Mouse (Mus musculus): ENCODE results near the gene Man1b1.
A peak's percentile ranks its signal among the peaks of the same experiment; 100 is the strongest.

Gene Man1b1

DNA sequence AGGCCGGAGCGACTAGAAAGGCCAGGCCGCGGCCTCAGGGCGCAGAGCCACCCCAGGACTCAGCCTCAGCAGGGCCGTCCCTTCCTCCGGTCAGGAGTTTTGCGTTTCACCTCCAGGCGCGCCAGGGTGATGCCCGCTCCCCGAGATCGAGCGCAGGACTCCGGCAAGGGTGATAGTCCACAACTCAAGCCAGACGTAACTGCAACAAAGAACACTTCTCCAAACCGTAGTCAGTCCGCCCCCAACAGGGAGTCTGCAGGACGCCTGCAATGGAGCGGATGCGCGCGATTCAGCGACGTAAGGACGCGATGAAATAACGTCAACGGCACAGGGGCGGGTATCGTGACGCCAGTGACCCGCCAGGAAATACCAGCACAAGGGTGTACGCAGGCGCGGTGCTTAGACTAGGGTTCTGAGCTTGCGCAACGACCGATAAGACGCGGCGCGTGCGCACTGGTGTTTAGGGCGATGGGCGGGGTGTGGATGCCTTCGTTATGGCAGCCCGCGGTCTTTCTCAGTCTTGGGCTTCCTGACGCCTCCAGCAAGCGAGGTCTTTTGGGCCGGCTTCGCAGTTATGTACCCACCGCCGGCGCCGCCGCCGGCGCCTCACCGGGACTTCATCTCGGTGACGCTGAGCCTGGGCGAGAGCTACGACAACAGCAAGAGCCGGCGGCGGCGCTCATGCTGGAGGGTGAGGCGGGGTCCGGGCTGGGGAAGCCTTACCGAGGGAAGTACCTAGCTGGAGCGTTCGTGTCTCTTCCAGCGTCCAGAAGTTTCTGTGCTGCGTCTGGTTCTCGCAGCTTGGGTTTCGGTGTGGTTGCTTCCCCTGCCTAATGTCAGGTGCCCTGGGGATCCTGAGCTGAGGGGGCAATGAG, at the start of gene Man1b1:
TSS of gene Man1b1 (plus strand) at position 53 of the 875 bp plus-strand sequence.
- DNase-seq (ENCODE audit: low spot score in 2 of 2): peak; percentile 98 to 100

DNA sequence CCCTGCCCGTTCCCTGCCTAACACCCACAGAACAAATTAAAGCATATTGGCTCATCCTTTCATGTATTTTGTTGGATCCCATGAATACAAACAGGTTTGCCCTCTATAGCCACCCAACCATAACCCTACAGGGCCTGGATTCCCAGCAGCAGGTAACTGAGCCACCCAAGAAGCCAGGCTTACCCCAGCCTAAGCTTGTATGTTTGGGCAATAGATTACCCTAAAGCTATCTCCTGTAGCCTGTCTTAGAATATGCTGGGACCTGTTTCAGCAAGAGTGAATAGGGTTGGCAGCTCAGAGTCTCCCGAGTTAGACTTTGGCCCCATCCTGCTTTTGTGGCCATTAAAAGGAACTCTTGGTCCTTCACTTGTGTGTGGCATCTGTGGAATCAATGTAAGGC, 46.6 kb upstream of the Man1b1 start:
- DNase-seq (ENCODE audit: low spot score in 2 of 2): no peak

DNA sequence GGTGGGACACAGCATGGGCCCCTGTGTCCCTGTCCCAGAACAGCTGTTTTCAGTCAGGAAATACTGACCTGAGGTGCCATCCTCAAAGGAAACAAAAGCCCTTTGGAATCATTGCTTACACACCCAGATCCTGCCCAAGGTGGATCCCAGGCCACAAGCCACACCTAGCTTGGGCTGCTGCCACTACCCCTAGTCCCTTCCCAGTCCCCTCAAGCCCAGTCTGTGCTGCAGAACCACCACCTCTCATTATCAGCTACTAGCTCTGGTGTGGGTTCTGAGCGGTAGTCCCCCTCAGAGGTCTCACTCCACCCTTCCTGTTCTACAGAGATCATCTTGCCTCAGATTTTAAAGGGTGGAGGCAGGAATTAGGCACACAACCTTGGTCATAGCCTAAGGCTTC, 45.8 kb upstream of the Man1b1 start:
- DNase-seq (ENCODE audit: low spot score in 2 of 2): no peak

DNA sequence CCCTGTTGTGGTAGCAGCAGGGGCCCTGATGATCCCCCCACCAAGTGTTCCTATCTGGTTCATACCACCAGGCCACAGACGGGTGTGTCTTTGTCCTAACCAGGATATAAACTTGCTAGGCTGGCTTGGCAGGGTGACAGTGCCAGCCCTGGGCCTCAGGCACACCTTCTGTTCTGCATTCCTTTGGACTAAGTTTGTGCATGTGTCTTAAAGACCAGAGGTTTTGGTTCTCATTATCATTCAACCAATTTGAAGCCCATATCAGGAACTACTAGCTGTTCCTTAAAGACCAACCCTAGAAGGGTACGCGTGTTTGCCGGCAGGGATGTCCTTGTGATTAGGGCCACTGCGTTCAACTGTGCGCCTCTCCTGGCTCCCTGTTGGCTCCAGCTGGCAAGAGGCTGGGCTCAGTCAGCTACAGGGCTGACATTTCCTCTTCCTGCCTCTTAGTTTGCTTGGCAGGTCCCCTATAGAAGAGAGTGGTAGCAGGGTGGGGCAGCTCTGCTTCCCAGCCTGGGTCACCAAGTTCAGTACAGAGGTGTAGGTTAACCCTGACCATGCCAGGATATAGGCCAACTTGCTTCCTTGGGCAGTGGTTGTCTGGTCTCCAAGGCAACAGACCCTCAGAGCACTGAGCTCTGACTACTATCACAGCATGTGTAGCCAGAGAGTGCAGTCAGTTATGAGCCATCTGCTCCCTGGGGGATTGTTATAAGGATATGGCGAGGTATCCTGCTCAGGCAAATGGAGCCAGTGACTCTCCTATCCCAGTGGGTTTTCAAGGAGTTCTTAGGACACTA, 45.1 kb upstream of the Man1b1 start:
- no peak for DNase-seq (ENCODE audit: low spot score in 2 of 2)

DNA sequence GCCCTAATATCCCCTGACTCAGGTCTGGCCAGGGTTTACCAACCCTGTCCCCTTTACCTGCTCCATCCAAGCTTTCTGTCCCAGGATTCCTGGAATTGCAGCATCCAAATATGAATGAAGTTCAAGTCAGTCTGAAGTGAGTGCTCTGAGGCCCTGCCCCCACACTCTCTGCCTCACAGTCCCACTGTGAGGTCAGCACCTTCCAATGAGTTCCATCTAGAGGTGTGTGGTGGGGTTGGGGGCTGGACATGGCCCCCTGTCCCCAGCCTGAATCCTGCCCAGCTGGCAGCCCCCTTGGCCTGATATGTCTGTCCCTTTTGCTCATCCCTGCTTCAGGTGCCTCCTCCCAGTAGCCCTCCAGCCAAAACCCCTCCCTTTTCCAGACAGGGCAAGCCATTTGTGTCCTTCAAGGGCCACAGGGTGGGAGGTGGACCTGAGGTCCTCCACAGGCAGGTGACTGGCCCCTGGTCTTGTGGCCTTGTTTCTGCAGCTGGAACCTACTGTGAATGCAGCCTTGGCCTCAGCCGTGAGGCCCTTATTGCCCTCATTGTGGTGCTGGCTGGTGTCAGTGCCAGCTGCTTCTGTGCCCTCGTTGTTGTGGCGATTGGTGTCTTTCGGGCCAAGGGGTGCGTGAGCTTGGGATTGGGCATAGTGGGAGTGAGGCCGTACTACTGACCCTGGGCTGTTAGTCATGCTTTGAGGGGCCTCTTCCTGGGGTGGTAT, 44.0 kb upstream of the Man1b1 start, which contains the start of gene Tmem210:
TSS of gene Tmem210 (plus strand) at position 219 of the 723 bp plus-strand sequence.
- DNase-seq (ENCODE audit: low spot score in 2 of 2): no peak

DNA sequence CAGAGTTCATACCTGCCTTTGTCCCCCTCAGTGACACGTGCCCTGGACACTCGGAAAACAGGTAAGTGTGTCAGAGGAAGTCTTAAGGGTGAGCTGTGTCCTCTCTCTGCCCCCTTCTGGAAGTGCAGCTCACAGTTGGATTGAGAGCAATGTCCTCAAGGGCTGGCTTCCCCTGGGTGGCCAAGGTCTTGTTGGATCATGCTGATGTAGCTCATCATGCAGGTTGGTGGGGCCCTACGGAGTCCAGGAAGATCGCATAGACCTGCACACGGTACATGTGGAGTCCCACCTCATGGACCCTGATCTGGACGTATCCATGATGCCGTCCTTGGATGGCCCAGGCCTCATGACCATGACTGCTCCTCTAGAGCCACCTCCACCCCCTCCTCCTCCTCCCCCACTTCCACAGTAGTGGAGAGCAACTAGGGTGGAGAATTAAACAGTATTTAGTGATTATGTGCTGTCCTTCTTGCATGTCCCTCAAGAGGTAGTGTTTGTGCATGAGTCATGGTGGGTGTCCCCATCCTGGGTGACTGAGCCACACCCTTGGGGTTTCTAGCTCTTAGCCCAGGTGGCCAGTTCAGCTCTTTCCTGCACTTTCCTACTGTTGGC, 43.3 kb upstream of the Man1b1 start:
- DNase-seq (ENCODE audit: low spot score in 2 of 2): no peak

DNA sequence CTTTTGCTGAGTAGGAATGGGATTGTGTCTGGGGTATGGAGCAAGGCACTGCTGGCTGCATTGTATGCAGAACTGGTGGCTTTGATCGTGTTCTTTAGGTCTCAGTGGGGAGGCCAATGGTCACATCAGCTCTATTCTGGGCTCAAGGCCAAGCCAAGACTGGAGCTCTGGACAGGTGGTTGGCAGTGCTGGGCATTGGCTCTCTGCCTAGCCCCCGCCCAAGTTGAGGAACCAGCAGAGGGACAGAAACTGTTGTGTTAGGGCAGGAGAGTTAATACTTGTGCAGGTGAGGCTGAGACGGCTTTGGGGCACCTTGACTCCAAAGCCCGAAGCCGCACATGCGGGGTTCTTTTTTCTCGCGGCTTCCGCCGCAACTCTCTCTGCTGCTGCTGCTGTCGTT, 42.5 kb upstream of the Man1b1 start, which contains the start of gene Lrrc26:
TSS of gene Lrrc26 (plus strand) at position 265 of the 400 bp plus-strand sequence.
- DNase-seq (ENCODE audit: low spot score in 2 of 2): no peak

DNA sequence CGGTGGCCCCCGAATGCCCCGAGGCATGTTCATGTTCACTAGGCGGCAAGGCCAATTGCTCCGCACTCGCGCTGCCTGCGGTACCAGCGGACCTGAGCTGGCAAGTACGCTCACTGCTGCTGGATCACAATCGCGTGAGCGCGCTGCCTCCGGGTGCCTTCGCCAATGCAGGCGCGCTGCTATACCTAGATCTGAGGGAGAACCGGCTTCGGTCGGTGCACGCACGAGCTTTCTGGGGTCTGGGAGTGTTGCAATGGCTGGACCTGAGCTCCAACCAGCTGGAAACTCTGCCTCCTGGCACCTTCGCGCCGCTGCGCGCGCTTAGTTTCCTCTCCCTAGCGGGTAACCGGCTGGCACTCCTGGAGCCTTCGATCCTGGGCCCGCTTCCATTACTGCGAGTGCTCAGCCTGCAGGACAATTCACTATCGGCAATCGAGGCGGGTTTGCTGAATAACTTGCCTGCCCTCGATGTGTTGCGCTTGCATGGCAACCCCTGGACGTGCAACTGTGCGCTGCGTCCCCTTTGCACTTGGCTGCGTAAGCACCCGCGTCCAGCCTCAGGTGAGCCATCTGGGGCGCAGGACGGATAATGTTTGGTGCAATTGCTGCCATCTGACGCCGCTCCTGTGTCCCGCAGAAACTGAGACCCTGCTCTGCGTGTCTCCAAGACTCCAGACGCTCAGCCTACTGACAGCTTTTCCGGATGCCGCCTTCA, 41.9 kb upstream of the Man1b1 start:
- DNase-seq (ENCODE audit: low spot score in 2 of 2): no peak

DNA sequence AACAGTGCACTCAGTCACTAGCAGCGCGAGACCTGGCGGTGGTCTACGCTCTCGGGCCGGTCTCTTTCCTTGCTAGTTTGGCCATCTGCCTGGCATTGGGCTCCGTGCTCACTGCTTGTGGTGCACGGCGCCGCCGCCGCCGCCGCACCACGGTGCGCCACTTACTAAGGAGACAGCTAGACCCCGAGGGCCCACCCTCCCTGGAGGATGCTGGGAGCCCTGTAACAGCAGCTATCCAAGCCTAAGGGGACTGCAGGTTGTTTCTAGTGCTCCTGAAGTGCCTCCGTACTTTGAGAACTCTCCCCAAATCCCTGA, 41.4 kb upstream of the Man1b1 start:
- DNase-seq (ENCODE audit: low spot score in 2 of 2): no peak

DNA sequence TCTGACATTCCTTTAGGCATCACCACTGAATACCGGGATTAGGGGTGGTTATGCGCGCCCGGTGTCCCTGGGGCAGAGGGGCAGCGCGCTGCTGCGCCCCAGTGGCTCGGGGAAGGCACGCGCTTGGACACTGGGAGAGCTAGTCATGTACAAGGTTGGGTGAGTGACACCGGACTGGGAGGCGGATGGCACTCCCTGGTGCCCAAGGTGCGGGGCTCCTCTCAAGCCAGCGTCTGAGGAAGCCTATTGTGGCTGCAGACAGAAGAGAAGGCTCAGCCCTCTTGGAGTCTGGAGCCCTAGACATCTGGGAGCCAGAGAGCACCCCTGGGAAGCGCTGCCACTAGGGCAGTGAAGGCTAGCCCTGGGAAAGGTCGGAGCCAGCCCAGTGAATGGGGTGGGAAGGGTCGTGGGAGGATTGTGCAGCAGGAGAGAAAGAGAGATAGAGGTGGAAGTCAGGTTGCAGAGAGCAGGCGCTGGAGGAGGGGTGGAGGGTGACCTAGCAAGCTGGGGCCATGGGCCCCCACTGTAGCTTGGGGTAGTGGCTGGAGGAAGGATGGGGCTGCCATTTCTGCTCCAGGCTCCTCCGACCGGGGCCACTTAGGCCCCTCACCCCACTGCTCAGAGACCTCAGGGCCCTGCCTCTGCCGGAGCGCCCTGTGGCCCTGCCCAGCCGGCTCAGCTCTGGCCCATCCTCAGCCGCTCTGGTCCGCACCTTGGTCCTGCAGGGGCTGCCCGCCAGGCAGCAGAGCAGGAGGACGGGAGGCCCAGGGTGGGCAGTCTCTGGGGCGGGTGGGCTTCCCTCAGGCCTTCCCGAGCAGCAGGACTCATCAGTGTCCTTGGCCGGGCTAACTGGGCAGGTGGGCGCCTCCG, 40.7 kb upstream of the Man1b1 start:
- DNase-seq (ENCODE audit: low spot score in 2 of 2): no peak

DNA sequence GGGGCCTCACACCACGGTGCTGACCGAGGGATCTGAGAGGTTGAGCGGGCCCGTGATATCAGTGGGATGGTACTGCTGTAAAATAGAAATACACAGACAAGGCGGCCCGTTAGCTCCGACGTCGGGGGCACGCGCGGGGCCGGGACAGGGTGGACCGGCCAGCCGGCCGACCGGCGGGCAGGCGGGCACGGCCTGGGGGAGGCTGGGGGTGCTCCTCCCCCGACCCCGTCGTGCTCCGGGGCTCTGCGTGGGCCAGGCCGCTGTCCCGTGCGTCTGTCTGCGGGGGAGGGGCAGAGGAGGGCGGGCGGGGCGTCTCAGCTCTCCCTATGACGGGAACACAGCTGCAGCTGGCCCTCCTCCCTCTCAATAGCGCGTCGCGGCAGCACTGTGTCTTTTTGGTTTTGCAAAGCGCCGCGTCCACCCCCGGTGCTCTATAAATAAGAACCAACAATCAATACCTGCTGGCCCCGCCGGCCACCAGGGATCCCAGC, 40.0 kb upstream of the Man1b1 start:
- DNase-seq (ENCODE audit: low spot score in 2 of 2): no peak

DNA sequence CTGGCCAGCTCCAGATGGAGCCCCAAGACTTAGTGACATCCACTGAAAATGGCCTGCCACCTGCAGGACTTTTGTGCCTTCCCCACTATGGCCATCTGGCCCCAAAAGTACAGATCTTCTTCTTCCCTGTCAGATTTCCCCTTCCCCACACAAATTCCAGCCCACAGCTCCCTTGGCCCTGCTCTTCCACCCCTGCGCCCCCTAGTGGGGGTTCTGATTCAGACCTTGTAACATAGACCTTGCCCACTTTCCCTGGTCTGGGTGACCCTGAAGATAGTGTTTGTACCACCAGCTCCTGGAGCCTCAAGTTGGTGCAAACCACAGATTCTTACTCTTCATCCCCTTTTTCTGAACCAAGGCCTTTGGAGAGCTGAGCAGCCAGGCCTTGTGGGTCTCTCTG, 39.3 kb upstream of the Man1b1 start:
- DNase-seq (ENCODE audit: low spot score in 2 of 2): no peak

DNA sequence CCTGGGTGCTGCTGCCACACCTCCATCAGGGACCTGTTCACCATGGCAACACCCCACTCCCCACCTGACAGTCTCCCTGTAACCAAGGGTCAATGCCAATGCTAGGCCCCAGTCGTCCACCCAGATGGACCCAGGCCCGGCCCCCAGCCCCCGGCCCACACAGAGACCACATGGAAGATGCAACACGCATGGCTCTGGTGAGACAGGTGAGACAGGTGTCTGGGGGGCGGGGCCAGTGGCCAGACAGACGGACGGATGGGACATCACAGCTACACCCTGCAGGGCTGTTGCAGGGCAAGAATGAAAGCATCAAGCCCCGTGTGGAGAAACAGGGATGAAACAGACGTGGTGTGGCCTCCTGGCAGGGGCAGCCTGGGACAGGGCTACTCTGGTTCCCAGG, 38.4 kb upstream of the Man1b1 start:
- no peak for DNase-seq (ENCODE audit: low spot score in 2 of 2)

DNA sequence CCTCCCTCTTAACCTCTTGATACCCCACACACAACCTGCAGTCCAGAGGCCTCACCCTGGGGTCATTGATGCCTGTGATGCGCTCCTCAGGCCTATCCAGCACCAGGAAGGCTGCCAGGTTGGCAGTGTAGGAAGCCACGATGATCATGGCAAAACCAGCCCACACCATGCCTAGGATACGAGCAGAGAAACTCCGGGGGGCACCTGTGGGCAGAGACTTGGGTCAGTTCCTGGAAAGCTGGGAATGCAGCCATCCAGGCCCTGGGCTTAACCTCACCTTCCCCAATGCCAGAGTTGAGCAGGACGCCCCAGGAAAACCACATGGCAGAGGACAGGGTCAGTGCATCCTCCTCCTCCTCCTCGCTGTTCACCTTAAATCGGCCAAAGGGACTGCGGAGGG, 35.0 kb upstream of the Man1b1 start:
- DNase-seq (ENCODE audit: low spot score in 2 of 2): no peak

DNA sequence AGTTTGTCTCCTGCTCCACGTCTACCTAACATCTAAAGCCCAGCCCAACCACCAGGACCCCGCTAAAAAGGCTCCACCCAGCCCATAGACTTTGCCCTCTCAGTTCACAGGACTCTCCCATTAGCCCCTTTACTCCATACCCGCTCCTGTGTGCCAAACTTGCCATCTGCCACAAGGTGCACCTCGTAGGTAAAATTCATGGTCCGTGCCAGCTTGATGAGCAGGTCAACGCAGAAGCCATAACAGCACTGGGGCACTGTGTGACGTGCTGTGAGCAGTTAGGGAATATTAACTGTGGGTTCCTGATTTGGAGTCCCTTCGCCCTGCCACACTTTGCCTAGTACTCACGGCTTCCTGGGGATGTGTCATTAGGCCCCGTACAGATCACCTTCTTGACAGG, 34.1 kb upstream of the Man1b1 start:
- no peak for DNase-seq (ENCODE audit: low spot score in 2 of 2)

DNA sequence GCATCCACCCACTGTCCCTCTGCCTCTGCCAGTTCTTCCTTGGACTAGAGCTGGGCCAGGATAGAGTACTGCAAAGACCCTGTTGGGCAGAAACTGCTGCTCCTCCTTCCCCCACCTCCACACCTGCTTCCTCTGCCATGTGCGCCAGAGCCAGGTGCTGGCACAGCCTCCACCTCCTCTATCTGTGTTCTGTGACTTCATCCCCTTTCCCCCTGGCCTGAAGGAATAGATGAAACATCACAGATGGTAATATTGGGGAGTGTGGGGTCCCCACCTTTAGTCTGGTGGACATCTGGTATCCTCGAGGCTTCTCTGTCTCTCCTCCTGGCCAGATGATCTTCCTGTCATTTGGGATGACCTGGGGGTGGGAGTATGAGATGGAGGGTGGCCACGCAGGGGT, 28.7 kb upstream of the Man1b1 start:
- no peak for DNase-seq (ENCODE audit: low spot score in 2 of 2)

DNA sequence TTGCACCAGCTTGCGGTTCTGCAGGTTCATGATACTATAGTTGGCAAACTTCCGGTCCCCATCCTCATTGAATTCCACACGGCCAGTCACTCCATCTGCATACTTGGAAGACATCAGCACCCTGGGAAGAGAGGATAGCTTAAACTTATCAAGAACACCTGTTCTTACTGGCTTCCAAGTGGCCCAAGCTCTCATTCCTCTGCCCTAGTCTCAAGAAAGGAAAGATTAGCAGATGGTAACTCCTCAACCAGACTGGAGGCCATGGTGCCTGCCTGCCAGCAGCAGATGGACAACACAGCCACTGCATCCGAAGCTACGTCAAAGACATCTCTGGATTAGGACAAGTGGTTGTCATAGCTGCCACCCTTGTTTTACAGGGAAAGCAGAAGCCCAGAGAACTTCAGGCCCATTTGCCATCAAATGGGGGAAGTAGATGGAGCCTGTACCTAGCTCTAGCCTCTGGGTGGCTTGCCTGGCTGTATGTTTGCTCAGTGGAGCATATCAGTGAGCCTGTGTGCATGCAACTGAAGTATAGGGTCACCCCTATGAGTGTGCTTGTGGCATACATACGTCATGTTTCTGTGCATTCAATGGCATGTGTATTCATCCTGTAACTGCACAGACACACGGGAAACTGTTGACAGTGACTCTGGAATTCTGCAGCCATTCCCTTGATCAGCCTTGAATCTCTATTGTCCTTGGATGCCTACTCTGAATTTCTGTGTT, 28.0 kb upstream of the Man1b1 start:
- no peak for DNase-seq (ENCODE audit: low spot score in 2 of 2)

DNA sequence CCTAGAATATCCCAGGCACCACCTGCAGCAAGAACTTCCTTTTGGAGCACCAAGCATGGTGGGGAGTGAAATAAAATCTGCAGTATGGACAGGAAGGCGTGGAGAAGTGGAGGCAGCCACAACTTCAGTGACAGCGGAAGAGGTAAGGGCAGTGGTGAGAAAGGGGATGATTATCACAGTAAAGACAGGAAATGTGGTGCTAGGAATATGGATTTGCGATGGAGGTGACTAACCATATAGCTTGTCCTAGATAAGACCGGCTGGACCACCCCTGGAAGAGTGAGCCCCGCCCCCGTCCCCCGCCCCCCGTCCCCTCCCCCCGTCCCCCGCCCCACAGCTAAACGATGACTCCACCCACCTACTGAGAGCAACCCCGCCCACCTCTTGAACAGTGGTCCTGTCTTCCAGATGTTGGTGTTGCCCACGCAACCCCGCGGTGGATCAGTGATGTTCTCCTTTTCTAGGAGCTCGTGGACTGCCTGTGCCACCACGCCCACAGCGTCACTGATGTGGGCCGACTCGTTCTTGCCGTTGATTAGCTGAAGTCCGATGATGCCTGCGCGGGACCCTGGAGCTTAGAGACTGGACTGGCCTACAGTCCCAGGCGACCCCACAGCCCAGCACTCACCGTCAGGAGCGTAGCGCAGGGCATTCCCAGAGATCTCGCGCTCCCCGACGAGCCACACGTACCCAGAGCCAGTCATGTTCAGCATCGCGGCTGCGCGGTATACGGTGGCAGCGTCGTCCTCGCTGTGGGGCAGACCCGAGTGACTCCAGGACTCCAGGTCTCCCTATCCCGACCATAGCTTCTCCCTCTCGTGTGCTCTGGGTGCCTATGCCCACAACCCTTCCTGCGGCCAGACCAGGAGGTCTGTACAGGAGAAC, 27.2 kb upstream of the Man1b1 start:
- DNase-seq (ENCODE audit: low spot score in 2 of 2): no peak

All from frontal cortex, postnatal 25 days (tissue).